Mouse (Mus musculus) cerebellum, adult 11-12 months (tissue): ENCODE data around the gene Cfap73.
A peak's percentile ranks its signal among the peaks of the same experiment; 100 is the strongest.

ENCODE experiments used
- DNase-seq: peaks from one replicate; pipeline ENCODE4 v3.0.0; 2022

Gene Cfap73

DNA sequence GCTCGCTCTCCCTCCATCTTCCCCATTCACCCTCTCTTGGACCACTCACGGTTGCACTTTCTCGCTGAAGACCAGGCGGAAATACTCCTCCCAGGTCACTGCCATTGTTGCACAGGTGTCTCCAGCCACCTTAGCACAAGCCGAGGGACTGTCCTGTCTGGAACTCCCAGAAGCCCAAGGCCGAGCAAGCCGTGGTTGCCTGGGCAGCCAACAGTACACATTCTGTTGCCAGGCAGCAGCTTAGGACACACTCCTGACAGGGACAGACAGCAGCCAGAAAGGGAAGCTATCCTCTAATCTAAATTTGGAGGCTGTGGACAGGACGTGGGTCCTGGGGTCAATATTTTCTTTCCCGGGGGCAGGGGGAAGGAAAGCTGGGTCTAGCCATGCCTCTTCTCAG is at the start of gene Cfap73:
Cfap73 (minus strand) TSS at position 105 of the 400 bp plus-strand sequence.
- DNase-seq: no peak

DNA sequence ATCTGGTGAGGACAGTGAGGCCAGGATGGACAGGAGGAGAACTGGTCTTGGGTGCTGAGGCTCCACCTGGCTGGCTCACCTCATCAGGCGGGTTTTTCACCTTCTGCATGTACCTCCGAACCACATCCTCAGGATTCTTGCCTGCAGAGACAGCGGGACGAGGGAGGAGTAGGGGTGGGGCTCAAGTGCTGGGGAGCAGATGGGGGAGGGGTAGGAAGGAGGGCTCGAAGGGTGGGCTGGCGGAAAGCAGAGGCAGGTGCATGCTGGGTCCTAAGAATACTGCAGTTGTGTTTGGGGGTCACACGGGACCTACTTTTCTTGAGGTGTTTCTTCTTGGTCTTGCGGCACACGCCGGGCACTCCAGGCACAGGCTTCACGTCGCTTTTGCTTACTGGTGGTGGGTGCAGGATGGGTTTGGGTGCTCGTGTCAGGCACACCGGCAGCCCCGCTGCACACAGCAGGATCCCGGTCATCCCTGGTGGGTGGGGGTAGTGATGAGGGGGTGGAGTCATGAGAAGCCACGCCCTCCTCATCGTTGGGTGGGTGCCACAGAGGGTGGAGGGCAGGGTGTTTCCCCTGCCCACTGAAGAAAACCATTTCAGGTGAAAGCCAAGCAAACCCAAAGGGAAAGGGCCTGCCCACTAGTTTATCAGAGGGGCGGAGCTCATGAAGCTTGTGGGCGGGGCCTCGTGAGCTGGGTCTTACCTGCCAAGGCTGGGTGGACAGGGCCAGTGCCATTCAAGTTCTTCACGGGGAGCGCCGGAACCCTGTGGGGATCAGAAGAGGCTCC is 49.1 kb upstream of the Cfap73 start:
- no peak for DNase-seq

DNA sequence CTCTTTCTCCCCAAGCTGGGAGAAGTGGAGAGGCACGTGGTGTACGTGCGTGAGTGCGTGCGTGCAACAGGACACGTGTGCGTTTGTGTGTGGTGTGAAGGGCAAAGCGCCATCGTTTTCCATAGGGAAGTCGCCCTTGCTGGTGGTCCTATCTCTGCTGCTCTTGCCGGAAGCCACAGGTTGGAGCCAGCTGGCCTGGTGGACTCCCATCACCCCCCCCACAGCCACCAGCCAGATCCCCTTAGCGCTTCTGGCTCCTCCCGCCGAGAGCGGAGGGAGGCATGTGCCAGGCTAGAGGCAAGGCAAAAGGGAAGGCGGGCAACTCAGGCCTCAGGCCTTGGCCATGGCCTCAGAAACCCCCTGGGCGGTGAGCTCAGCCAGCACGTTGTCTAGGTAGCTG is 46.9 kb upstream of the Cfap73 start:
- DNase-seq: no peak

DNA sequence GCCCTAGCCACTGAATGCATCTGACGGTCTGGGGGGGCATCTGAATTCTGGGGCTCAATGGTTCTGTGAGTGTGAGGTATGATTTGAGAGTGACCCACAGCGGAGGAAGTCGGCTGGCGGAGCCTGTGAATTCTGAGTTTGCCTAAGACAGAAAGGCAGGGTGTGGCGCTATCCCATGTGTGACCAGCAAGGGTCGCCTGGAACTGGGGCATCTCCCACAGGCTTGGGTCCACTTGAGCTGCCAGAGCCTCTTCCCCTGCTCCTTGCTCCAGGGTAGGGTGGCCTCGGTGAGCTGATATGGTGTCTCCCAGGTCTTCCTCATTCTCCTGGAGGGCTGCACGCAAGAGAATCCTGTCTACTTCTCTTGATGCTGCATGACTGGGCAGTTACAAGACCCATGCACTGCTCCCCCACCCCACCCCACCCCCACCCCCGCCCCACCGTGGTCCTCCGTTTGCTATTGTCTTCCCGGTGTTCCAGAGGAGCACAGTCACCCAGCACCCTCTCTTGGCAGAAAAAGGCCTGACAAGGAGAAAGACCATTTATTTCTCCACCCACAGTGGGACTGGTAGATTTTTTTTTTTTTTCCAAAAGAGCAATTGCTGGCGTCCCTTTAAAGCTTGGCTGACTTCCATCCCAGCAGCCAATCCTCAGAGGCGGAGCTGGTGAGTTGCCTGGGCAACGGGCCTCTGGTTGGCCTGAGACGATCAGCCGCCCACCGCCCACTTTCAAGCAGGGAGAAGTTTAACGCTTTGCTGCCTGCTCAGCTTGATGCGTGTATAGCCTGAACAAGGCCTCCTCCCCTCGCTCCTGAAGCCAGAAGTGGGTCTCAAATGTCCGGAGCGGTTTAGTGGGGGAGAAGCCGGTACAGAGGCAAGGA is 45.9 kb upstream of the Cfap73 start:
- peak; percentile 75 for DNase-seq

DNA sequence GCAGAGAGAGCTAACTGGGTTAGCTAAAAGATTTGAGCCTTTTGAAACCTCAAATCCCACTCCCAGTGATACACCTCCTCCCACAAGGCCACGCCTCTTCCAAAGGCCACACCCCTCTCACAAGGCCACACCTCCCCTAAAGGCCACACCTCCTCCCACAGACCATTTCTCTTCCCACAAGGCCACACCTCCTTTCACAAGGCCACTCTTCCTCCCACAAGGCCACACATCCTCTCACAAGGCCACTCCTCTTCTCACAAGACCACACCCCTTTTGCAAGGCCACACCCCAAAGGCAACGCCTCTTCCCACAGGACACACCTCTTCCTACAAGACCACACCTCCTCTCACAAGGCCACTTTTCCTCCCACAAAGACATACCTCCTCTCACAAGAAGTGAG is 43.5 kb upstream of the Cfap73 start:
- DNase-seq: peak; percentile 53

DNA sequence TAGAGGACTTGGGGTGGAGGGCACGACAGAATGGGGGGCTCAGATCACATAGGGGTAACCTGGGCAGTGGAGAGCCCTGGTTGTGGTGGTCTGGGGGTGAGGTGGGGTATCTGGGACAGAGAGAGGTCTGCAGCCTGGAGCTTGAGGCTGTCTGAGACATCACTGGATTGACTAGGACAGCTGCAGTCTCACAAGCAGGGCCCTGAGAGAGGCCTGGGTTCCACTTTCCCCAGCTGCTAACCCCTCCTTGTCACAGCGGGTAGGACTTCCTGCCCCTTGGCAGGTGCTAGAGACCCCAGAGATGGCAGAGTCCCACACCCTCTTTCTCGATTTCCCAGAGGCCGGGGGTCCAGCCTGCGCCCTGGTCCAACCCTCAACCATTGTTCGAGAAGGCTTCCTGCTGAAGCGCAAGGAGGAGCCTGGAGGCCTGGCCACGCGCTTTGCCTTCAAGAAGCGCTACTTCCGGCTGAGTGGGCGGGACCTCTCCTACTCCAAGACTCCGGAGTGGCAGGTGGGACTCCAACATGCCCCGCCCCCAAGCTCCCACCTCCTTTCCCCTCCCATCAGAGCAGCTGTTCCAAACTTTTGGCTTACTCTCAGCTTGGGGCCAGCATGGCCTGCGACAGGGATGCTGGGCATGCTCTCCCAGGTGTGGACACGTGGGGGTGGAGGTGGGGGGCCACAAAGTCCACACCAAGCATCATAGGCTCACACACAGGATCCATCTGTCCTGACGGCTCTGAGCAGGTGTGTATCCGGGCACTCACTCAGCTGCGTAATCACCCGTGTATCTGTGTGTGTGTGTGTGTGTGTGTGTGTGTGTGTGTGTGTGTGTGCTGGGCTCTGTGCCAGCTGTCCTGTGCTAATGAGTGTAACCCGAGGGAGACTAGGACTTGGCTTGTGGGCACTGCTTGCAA is 40.5 kb upstream of the Cfap73 start:
- no peak for DNase-seq

DNA sequence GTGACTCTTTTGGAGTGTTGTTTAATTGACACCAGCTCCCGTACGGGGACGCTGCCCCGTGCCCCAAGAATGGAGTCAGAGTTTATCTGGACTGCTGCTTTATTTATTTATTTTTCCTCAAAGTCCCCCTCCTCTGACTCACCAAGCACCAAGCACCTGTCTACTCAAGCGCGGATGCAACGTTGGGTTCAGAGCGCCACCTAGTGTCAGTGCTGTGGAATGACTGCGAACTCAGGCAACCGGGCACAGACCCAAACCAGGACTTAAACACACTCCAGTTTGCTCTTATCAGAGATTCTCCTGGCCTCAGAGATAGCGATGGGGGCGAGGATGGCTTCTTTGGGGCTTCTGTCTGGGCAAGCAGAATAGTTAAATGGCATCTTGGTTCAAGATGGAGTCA is 39.6 kb upstream of the Cfap73 start:
- peak; percentile 56 for DNase-seq

DNA sequence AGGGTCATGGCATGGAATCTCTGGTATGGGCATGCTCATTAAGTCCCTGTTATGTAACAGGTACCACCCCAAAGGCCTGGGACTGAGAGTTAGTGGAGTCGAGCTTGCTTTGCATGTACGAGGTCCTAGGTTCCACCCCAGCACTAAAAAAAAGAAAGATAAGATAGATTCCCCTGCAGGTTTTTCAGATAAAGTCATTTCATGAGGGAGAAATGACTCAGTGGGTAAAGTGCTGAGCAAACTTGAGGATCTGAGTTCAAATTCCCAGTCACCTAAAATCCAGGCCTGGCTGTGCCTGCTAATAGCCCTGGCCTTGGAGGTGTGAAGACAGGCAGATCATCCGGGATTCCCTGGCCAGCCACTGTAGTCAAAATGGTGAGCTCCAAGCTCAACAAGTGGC is 37.8 kb upstream of the Cfap73 start:
- no peak for DNase-seq

DNA sequence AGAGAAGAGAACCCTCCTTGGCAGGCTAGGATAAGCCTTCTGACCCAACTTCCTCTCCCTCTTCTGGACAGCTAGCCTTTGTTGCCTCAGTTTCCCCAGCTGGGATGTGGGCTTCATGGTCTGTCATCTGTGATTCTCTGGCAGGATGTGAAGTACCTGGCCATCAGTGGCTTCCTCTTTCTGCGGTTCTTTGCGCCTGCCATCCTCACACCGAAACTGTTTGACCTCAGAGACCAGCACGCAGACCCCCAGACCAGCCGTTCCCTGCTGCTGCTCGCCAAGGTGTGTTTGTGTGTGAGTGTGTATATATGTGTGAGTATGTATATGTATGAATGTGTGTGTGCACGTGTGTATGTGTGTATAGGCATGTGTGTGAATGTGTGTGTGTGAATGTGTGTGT is 36.1 kb upstream of the Cfap73 start:
- DNase-seq: no peak

DNA sequence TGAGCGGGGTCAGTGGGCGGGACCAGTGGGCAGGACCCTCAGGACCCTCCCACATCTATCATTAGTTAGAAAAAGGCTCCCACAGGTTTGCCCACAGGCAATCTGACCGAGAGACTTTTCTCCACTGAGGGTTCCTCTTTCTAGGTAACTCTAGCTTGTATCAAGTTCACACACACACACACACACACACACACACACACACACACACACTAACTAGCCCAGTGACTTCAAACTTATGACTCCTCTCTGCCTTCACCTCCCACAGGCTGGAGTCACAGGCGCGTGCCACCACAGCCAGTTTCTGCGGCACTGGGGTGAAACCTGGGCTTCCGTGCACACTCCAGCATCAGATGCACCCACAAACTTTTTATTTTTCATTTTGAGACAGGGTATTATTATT is 34.7 kb upstream of the Cfap73 start:
- DNase-seq: no peak

DNA sequence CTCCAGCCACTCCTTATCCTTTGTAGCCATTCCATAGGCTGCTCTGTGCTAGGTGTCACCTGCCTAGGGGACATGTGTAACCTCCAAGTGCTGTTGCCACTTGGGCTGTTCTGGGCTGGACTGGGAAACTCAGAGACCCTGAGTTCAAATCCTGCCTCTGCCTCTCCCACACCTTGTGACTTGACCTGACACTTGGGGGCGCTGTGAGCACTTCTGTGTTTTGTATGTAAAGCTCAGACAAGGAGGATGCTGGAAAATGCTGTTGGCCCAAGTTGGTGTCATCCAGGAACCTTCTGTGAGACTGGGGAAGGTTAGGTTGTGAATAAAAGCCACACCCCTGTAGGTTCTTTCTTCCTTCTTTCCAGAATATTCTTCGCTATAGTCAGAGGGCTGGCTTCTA is 30.9 kb upstream of the Cfap73 start:
- no peak for DNase-seq

DNA sequence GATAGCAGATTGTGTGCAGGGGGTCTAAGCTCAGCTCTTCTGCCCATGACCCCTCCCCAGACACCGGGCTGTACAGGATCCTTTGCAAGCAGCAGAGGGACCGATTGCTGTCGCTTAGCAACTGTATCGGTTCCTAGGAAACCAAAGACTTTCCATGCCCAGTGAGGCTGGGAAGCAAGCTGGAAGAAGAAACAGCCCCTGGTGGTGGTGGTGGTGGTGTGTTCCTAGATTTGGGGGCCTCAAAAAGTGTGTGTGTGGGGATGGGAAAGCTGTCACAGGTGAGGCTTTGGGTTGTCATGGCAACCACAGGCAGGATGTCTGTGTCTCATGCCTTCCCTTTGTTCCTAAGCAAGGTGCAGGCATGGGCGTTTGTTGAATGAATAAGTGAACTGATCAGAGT is 26.8 kb upstream of the Cfap73 start:
- no peak for DNase-seq

DNA sequence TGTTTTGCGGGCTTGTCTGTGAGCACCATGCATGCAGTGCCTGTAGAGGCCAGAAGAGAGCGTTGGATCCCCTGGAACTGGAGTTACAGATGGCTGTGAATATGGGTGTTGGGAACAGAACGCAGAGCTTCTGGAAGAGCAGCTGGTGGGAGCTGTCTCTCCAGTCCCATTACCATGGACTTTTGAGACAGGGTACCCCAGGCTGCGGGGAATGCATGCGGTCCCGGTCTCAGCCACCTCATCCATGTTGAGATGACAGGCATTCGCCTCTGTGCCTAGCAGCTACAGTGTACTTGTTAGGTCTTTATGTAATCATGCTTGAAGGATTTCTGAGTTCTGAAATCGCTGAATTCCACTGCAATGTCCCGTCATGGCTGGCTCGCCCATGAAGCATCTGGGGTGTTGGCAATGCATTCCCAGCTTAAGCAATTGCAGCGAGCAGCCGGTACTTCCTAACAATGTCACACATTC is 22.3 kb upstream of the Cfap73 start:
- DNase-seq: no peak

DNA sequence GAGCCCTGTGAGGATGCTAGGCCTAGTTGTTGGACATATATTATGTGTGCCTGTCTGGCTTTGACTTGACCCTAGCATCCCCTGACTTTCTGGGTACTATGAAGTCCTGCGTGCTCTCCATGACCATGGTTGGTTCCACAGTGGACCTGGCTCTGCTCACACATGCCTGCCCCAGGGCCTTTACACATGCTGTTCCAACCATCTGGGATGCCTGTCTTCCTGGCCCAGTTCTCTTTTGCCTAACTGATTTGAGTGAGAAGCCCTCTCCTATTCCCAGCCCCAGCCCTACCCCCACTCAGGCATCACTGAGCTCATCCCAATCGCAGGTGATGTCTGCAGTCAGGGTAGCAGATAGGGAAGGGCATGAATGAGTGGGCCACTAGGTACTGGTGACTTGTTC is 19.8 kb upstream of the Cfap73 start:
- no peak for DNase-seq

DNA sequence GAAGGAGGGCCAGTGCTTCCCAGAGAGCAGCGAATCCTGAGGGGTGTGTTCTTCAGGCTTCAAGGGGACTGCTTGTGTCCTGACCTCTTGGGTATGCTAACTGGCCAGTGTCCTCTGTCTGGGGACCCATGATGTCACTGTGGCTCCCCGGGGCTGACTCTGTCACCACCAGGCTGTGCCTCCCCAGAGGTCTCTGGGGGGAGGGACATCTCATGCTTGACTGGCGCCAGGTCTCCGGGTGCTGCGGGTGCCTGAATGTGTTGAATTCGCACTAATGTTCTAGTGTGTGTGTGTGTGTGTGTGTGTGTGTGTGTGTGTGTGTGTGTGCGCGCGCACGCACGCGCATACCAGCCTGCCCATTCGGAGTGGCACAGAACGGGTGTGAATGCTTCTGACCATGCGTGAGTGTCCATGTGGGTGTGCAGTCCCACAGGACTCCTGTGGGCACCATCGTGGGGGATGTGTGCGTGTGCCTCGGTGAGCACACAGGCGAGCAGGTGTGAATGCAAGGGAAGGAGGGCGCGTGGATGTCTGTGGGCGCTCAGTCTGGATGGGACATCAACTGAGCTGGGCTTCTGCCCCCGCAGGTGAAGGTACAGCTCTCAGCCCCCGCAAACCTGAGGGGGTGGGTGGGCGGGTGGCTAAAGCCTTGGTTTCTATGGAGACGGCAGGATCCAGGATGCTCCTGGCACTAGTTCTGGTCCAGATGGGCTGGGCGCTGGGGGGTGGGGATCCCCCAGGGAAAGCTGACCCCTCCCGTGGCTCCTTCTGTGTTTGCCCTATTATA is 19.1 kb upstream of the Cfap73 start:
- DNase-seq: no peak

DNA sequence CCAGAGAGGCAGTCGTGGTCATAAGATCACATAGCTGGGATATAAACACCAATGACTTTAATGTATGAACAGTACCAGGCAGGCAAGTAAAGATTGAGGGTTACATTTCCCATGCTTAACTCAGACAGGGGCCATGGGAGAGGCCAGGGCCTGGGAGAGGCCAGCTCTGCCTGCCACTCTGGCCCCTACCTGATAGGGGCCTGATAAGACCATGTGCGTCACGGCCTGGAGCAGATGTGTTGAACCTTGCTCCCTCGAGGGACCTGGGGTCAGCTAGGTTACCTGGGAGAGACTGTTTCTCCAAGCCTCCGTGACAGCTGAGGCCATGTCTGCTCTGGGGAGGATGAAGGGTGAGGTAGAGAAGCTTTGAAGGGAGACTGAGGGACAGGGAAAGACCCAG is 17.2 kb upstream of the Cfap73 start:
- no peak for DNase-seq

DNA sequence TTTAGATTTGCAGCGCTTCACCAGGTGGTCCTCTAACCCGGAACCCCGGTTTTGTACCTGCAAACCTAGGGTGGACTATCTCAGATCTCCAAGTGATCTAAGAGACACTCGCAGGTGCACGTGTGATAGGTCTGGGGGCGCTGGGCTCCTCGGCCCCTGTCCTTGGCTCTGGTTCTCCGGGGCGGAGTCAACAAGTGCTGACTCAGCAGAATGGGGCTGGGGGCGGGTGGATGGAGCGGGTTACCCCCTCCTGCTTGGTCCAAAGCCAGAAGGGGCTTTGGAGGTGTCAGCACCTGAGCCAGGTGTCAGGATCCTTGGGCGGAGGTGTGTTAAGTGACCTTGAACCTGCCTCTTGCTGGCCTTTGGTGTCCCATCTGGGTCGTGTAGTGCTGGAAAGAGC is 15.9 kb upstream of the Cfap73 start:
- DNase-seq: no peak

DNA sequence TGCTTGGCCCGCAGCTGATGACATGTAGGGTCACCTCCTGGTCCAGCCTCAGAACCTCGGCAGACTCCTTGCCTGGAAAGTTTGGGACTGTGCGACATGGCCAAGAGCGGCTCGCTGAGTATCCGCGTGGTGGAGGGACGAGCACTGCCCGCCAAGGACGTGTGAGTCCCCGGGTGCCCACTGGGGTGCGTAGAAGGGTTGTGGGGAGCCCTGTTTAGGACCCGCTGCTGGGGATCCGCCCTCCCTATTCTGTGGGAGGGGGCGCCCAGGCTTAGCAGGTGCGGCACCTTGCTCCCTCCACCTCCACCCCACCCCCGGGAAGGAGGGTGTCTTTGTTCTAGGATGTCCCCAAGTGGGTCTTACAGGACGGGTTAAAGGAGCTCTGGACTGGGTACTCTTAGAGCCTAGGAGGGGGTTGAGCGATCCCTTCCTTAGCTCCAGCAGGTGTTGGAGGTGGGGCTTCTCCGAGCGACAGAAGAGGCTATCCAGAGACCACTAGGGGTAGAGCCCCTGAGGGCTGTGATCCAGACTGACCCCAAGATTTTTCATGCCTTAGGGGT is 15.4 kb upstream of the Cfap73 start:
- no peak for DNase-seq

DNA sequence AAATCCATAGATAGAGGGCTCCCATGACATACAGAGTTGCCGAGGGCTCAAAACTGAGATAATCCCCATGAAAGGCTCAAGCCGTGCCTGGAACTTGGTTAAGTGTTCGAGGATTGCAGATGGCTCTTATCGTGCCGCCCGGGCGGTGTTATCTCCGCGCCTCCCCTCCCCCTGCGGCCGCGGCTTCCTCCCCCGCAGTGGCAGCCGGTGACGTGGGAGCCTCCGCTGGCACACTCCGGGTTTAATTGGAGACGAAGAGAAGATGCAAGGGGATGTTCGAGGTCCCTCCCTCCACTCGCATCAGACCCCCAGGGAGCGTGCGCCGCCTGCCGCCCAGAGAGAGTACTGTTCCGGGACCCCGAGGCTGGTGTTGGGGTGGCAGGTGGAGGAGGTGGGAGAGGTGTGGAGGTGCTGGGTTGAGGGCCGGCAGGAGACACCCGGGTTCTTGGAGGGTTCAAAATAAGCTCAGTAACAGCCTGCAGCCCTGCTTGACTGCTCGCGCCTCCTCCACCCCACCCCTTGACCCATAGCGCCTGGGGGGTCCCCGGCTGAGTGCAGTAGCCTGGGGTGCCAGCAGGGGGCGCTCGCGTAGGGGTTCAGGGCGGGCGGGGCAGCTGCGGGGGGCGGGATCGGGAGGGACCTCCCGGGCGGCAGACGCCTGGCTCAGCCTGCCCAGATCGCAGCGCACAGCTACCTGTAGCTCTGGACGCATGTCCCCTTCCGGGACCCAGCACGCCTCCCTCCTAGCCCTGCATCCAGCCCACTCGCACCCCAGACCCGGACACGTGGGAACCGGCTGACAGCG is 14.7 kb upstream of the Cfap73 start, which contains the start of gene Rasal1:
Rasal1 (plus strand) TSS at position 244 of the 805 bp plus-strand sequence.
- peak; percentile 42 for DNase-seq

DNA sequence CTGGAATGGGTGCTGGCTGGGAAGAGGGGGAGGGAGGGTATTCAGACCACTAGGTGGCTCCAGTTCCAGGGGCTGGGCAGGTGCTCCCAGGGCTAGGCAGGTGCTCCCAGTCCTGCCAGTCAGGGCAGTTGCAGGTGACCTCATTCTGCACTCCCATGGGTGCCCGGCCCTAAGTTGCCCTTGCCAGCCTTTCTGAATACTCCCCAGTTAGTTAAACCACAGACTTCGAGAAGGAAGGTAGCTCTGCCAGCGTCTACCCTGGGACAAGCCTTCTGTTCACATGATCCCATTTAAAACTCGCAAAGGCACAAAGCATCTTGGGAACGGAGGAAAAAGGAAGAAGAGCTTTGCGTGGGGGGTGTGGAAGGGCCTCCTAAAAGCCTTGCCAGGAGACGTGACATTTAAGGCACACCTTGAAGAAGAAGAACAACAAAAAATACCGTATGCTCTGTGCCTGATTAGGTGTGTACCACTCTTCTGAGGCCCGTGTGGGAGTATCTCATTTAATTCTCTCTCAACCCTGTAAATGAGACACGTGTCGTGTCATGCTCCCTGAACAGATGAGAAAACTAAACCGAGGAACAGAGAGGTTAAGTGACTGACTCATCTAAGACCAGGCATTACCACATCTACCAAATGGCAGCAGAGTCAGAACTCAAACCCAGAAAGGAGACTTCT is 13.9 kb upstream of the Cfap73 start:
- DNase-seq: no peak
